Comparison of ENCODE assay signal across 19 mouse cellular contexts in genomic region chr9:3863958-3864357, GRCm38 (mm10).
DNase-seq lines count a peak whose midpoint lies in the region; TF ChIP-seq lines count a peak whose summit lies in the region.
"Had no signal": no experiment of that assay in that cellular context is flagged by ENCODE, and none has a peak within 500 bp of the region (broad histone marks: within the 10 kb centered on the region; RNA-seq: fewer than 3 reads in every experiment).

No protein-coding gene starts in this region.

- no peaks in the 10 kb centered on the region for H3K9me3 ChIP-seq in CH12.LX (replicated peaks; ENCODE audit: low read length)
- H3K9me3 ChIP-seq: embryonic facial prominence, embryonic 10.5 days; embryonic facial prominence, embryonic 12.5 days; forebrain, embryonic 13.5 days; forebrain, embryonic 15.5 days had no signal

- in situ Hi-C loops in CH12.LX (cut with MboI; ENCODE audit: low pct_ligation_motif_present, low pct_unique_long_range_greater_than_20kb, low sequenced_read_pairs): no loop called here

- no peak overlapping the region for H3K9ac ChIP-seq in CH12.LX (ENCODE audit: insufficient read depth, low read depth)
- H3K9ac ChIP-seq: embryonic facial prominence, embryonic 12.5 days; forebrain, embryonic 13.5 days; forebrain, embryonic 15.5 days; forebrain, postnatal 0 days had no signal

- TF ChIP-seq CTCF in CH12.LX (conservative IDR thresholded peaks at IDR 0.05 in 1 of 2, IDR thresholded peaks at IDR 0.05 in 1 of 2; ENCODE audit: low read depth in 2 of 2, low read length in 2 of 2): peak in 1 of 2 experiments; percentile 59; a peak in 2 of 4 replicates

- DNase-seq in 3T3-L1 (ENCODE audit: low read depth, low spot score) (peak; percentile 16), CH12.LX (ENCODE audit: extremely low read depth) (no peak), adipocyte (ENCODE audit: low spot score) (peak; percentile 17)
- no peak for DNase-seq in frontal cortex, adult 2 months (ENCODE audit: extremely low spot score in 1 of 2, low spot score in 1 of 2)
- DNase-seq in thymus, postnatal 14 days: no peak
- DNase-seq in lung, postnatal 4 days: no peak
- DNase-seq: adrenal gland, adult 2 months; adrenal gland, postnatal 10 days; adrenal gland, postnatal 25 days; B cell, adult 2 months; cerebellum, adult 11-12 months; cerebellum, adult 2 months; cerebellum, adult 9-10 months; cerebellum, postnatal 25 days; forebrain, postnatal 0 days had no signal

- no peak overlapping the region for H3K27ac ChIP-seq in CH12.LX (ENCODE audit: insufficient read depth, low read depth)
- H3K27ac ChIP-seq: embryonic facial prominence, embryonic 10.5 days; embryonic facial prominence, embryonic 12.5 days; forebrain, embryonic 13.5 days; forebrain, embryonic 15.5 days had no signal

- H3K27me3 ChIP-seq in CH12.LX (replicated peaks): no peaks in the 10 kb centered on the region
- H3K27me3 ChIP-seq: embryonic facial prominence, embryonic 12.5 days; forebrain, embryonic 13.5 days; forebrain, embryonic 15.5 days had no signal

- no peak for TF ChIP-seq POLR2A in CH12.LX (IDR thresholded peaks at IDR 0.05; ENCODE audit: low read depth, low read length)

- H3K4me2 ChIP-seq in CH12.LX (ENCODE audit: insufficient read depth, low read depth, poor library complexity, severe bottlenecking): no peak overlapping the region
- H3K4me2 ChIP-seq: embryonic facial prominence, embryonic 12.5 days; forebrain, embryonic 13.5 days; forebrain, embryonic 15.5 days had no signal

- no peak for TF ChIP-seq EP300 in CH12.LX (IDR thresholded peaks at IDR 0.05; ENCODE audit: low read length)

- peak; percentile 71 for TF ChIP-seq RAD21 in CH12.LX (IDR thresholded peaks at IDR 0.05; ENCODE audit: low read depth, low read length)

- no peak overlapping the region for H3K4me3 ChIP-seq in CH12.LX (replicated peaks in 1 of 3; ENCODE audit: low read depth in 2 of 3, low read length in 2 of 3, poor library complexity in 1 of 3)
- H3K4me3 ChIP-seq: embryonic facial prominence, embryonic 10.5 days; embryonic facial prominence, embryonic 12.5 days; forebrain, embryonic 13.5 days; forebrain, embryonic 15.5 days had no signal

- H3K4me1 ChIP-seq in CH12.LX (ENCODE audit: control insufficient read depth in 1 of 2, insufficient read depth in 2 of 2): peaks cover 2 to 14% of the 10 kb centered on the region in 2 experiments; a peak in 3 of 4 replicates
- H3K4me1 ChIP-seq: embryonic facial prominence, embryonic 10.5 days; embryonic facial prominence, embryonic 12.5 days; forebrain, embryonic 13.5 days; forebrain, embryonic 15.5 days had no signal

- H3K79me2 ChIP-seq in CH12.LX (replicated peaks; ENCODE audit: control insufficient read depth, extremely low read depth, insufficient read depth, poor library complexity, severe bottlenecking): no peaks in the 10 kb centered on the region

- no peaks in the 10 kb centered on the region for H3K36me3 ChIP-seq in CH12.LX (replicated peaks in 1 of 2; ENCODE audit: control insufficient read depth in 1 of 2, insufficient read depth in 1 of 2, low read length in 1 of 2)
- H3K36me3 ChIP-seq: embryonic facial prominence, embryonic 10.5 days; embryonic facial prominence, embryonic 12.5 days; forebrain, embryonic 15.5 days had no signal

- dilution Hi-C loops in CH12.LX (cut with MboI; ENCODE audit: extremely low pct_ligation_motif_present, extremely low pct_unique_long_range_greater_than_20kb, low sequenced_read_pairs): no loop called here

TF ChIP-seq in CH12.LX, 34 proteins besides CTCF, POLR2A, EP300 and RAD21:
- peak; percentile 57 for TF ChIP-seq SMC3 (IDR thresholded peaks at IDR 0.05; ENCODE audit: low read depth, low read length)
- TF ChIP-seq NRF1 (IDR thresholded peaks at IDR 0.05; ENCODE audit: low read depth, low read length): no peak

Comparison
In these comparisons a context has a peak if more than half of its experiments do, and no peak if none do; other contexts are left out.
1. DNase-seq: peak in 3T3-L1 (single experiment) and adipocyte (single experiment); none in CH12.LX (single experiment), frontal cortex, adult 2 months (0 of 2), thymus, postnatal 14 days (single experiment) and lung, postnatal 4 days (0 of 2).